Mouse (Mus musculus) MEL (cell line): Measurements from ENCODE around the gene Ccdc63. TPM values are rescaled to one million over a fixed set of nuclear protein-coding genes. Genes with fewer than 3 reads are reported as not detected.
A peak's percentile ranks its signal among the peaks of the same experiment; 100 is the strongest.

Source experiments
- DNase-seq: peaks from one replicate; pipeline ENCODE4 v3.0.0; 2011; ENCODE audit warnings: low read depth, low spot score
- H3K27ac ChIP-seq: 2 replicates; pipeline ENCODE4 v1.5.1; 2012; ENCODE audit warnings: low read depth, mild to moderate bottlenecking, control low read depth, low read length, moderate library complexity; ENCODE audit not compliant: control insufficient read depth
- H3K27me3 ChIP-seq, 2 experiments: fragments of 150-350 bp in 1 of 2; sonication (generic) in 1 of 2; 2 replicates each; pipeline ENCODE4 v1.6.1; 2012; ENCODE audit warnings: low read length in 2 of 2, mild to moderate bottlenecking in 2 of 2, improper control_type of control experiment in 1 of 2, moderate library complexity in 1 of 2; ENCODE audit not compliant: insufficient read depth in 2 of 2, control insufficient read depth in 1 of 2
- H3K36me3 ChIP-seq, 2 experiments: 2 replicates each; pipeline ENCODE4 v1.6.1; 2012 to 2014; ENCODE audit warnings: low read length in 2 of 2, improper control_type of control experiment in 1 of 2, inconsistent platforms in 1 of 2, mild to moderate bottlenecking in 1 of 2; ENCODE audit not compliant: insufficient read depth in 2 of 2, control insufficient read depth in 1 of 2
- H3K4me1 ChIP-seq, 2 experiments: fragments of 150-350 bp in 1 of 2; sonication (generic) in 1 of 2; 2 replicates each; pipeline ENCODE4 v1.6.1; 2012; ENCODE audit warnings: low read length in 2 of 2, improper control_type of control experiment in 1 of 2, mild to moderate bottlenecking in 1 of 2; ENCODE audit not compliant: insufficient read depth in 2 of 2, control insufficient read depth in 1 of 2
- H3K4me3 ChIP-seq, 2 experiments: fragments of 150-350 bp in 1 of 2; sonication (generic) in 1 of 2; 2 replicates each; pipeline ENCODE4 v1.5.1; 2012; ENCODE audit warnings: low read depth in 2 of 2, low read length in 2 of 2, mild to moderate bottlenecking in 2 of 2, moderate library complexity in 2 of 2, control low read depth in 1 of 2, improper control_type of control experiment in 1 of 2; ENCODE audit not compliant: control insufficient read depth in 1 of 2, insufficient read depth in 1 of 2
- H3K79me2 ChIP-seq: 2 replicates; pipeline ENCODE4 v1.6.1; 2012; ENCODE audit warnings: mild to moderate bottlenecking, low read length, moderate library complexity; ENCODE audit not compliant: control insufficient read depth, poor library complexity, insufficient read depth
- H3K9ac ChIP-seq: 2 replicates; pipeline ENCODE4 v1.6.1; 2012; ENCODE audit warnings: low read depth, mild to moderate bottlenecking, control low read depth, low read length, moderate library complexity; ENCODE audit not compliant: control insufficient read depth, poor library complexity, severe bottlenecking
- H3K9me3 ChIP-seq: fragments of 150-350 bp; sonication (generic); replicated peaks from 2 replicates; pipeline ENCODE4 v1.6.1; 2012; ENCODE audit warnings: mild to moderate bottlenecking, low read length, improper control_type of control experiment, moderate library complexity; ENCODE audit not compliant: insufficient read depth
- BHLHE40 ChIP-seq: IDR thresholded peaks from 2 replicates; pipeline ENCODE4 v1.6.1; 2012; ENCODE audit warnings: low read depth, mild to moderate bottlenecking, inconsistent platforms, low read length, improper control_type of control experiment, borderline replicate concordance
- CHD2 ChIP-seq: IDR thresholded peaks from 2 replicates; pipeline ENCODE4 v1.6.1; 2011; ENCODE audit warnings: low read length, improper control_type of control experiment
- CTCF ChIP-seq, 3 experiments: IDR thresholded peaks in 2 of 3; conservative IDR thresholded peaks in 1 of 3; 2 replicates each; pipeline ENCODE4 v1.5.1; 2011 to 2012; ENCODE audit warnings: low read length in 3 of 3, low read depth in 2 of 3, mild to moderate bottlenecking in 2 of 3, improper control_type of control experiment in 1 of 3, inconsistent platforms in 1 of 3, mixed read lengths in 1 of 3, moderate library complexity in 1 of 3; ENCODE audit not compliant: control insufficient read depth in 1 of 3, insufficient read depth in 1 of 3, poor library complexity in 1 of 3, severe bottlenecking in 1 of 3
- ELF1 ChIP-seq: IDR thresholded peaks from 2 replicates; pipeline ENCODE4 v1.6.1; 2014; ENCODE audit warnings: low read depth, mild to moderate bottlenecking, inconsistent platforms, low read length, improper control_type of control experiment, moderate library complexity
- EP300 ChIP-seq, 2 experiments: IDR thresholded peaks; 2 replicates each; pipeline ENCODE4 v1.6.1; 2011; ENCODE audit warnings: improper control_type of control experiment in 2 of 2, low read length in 2 of 2, low read depth in 1 of 2, mild to moderate bottlenecking in 1 of 2
- ETS1 ChIP-seq: IDR thresholded peaks from 2 replicates; pipeline ENCODE4 v1.6.1; 2012; ENCODE audit warnings: low read depth, mild to moderate bottlenecking, inconsistent platforms, low read length, improper control_type of control experiment, moderate library complexity
- GATA1 ChIP-seq: IDR thresholded peaks from 2 replicates; pipeline ENCODE4 v1.6.1; 2011; ENCODE audit warnings: low read depth, low read length, improper control_type of control experiment
- JUND ChIP-seq: IDR thresholded peaks from 2 replicates; pipeline ENCODE4 v1.6.1; 2011; ENCODE audit warnings: low read depth, mild to moderate bottlenecking, improper control_type of control experiment, low read length
- MAX ChIP-seq: IDR thresholded peaks from 2 replicates; pipeline ENCODE4 v1.6.1; 2011; ENCODE audit warnings: low read length, improper control_type of control experiment
- MEF2A ChIP-seq: IDR thresholded peaks from 2 replicates; pipeline ENCODE4 v1.6.1; 2014; ENCODE audit warnings: low read depth, mild to moderate bottlenecking, inconsistent platforms, low read length, improper control_type of control experiment; ENCODE audit not compliant: poor library complexity, insufficient replicate concordance, severe bottlenecking; ENCODE audit errors: extremely low read depth
- MXI1 ChIP-seq: IDR thresholded peaks from 2 replicates; pipeline ENCODE4 v1.6.1; 2011; ENCODE audit warnings: mild to moderate bottlenecking, low read depth, low read length, improper control_type of control experiment
- NRF1 ChIP-seq: IDR thresholded peaks from 2 replicates; pipeline ENCODE4 v1.6.1; 2014; ENCODE audit warnings: low read depth, mild to moderate bottlenecking, inconsistent platforms, low read length, improper control_type of control experiment, moderate library complexity; ENCODE audit not compliant: poor library complexity, insufficient read depth, severe bottlenecking
- TAL1 ChIP-seq: IDR thresholded peaks from 2 replicates; pipeline ENCODE4 v1.6.1; 2012; ENCODE audit warnings: mild to moderate bottlenecking, inconsistent platforms, low read length, moderate library complexity, mixed read lengths
- TBP ChIP-seq: IDR thresholded peaks from 2 replicates; pipeline ENCODE4 v1.8.0; 2011; ENCODE audit warnings: low read depth, low read length, improper control_type of control experiment
- TCF12 ChIP-seq: IDR thresholded peaks from 2 replicates; pipeline ENCODE4 v1.6.1; 2014; ENCODE audit warnings: low read depth, mild to moderate bottlenecking, inconsistent platforms, low read length, improper control_type of control experiment, moderate library complexity
- USF1 ChIP-seq: IDR thresholded peaks from 2 replicates; pipeline ENCODE4 v1.6.1; 2014; ENCODE audit warnings: low read depth, mild to moderate bottlenecking, inconsistent platforms, low read length, improper control_type of control experiment, moderate library complexity
- USF2 ChIP-seq, 2 experiments: IDR thresholded peaks; 2 replicates each; pipeline ENCODE4 v1.6.1; 2011 to 2012; ENCODE audit warnings: improper control_type of control experiment in 2 of 2, low read length in 2 of 2, borderline replicate concordance in 1 of 2, inconsistent platforms in 1 of 2, low read depth in 1 of 2, mild to moderate bottlenecking in 1 of 2; ENCODE audit not compliant: insufficient read depth in 1 of 2
- ZC3H11A ChIP-seq: IDR thresholded peaks from 2 replicates; pipeline ENCODE4 v1.6.1; 2012; ENCODE audit warnings: low read depth, mild to moderate bottlenecking, inconsistent platforms, low read length, improper control_type of control experiment
- ZKSCAN1 ChIP-seq: IDR thresholded peaks from 2 replicates; pipeline ENCODE4 v1.6.1; 2012; ENCODE audit warnings: low read depth, mild to moderate bottlenecking, inconsistent platforms, low read length, improper control_type of control experiment, moderate library complexity
- ZMIZ1 ChIP-seq: IDR thresholded peaks from 2 replicates; pipeline ENCODE4 v1.6.1; 2012; ENCODE audit warnings: low read depth, mild to moderate bottlenecking, inconsistent platforms, low read length, improper control_type of control experiment, moderate library complexity
- ZNF384 ChIP-seq: IDR thresholded peaks from 2 replicates; pipeline ENCODE4 v1.6.1; 2012; ENCODE audit warnings: low read depth, mild to moderate bottlenecking, inconsistent platforms, low read length, improper control_type of control experiment
- polyA plus RNA-seq, 2 experiments: library from polyadenylated mRNA; stranded (reverse) in 1 of 2; unstranded in 1 of 2; fragments of >175 nt in 1 of 2; fragments of >200 nt in 1 of 2; gene quantifications; 2 replicates each; pipeline versions ENCODE4 v1.2.1 to v1.2.4; 2012; ENCODE audit warnings: low replicate concordance in 2 of 2, low read depth in 1 of 2; ENCODE audit not compliant: insufficient read length in 2 of 2, insufficient read depth in 1 of 2, missing spikeins in 1 of 2
- total RNA-seq: library from RNA; depleted of rRNA; stranded (reverse); fragments of 300-350 nt; gene quantifications from 2 replicates; pipeline ENCODE4 v1.2.3, GENCODE M21; 2012

Gene Ccdc63
- total and polyA plus RNA-seq, 3 experiments, result 1.6 to 4.7 TPM; not detected in 1

- Histone ChIP-seq H3K79me2 (no peaks in the 10 kb centered on the region; the same call in 1 of the 2 replicates), H3K9me3 (no peaks in the 10 kb centered on the region), H3K27me3 (no peaks in the 10 kb centered on the region), H3K36me3 (peaks cover 0 to 18% of the 10 kb centered on the region in 2 experiments; a peak in 2 of 4 replicates), H3K4me3 (peak overlapping the region; percentile 52 to 68), H3K27ac (peak overlapping the region; percentile 97), H3K9ac (peak overlapping the region; percentile 87), H3K4me1 (peaks cover 11 to 36% of the 10 kb centered on the region in 2 experiments)
- TF ChIP-seq MXI1 (no peak), EP300 (IDR thresholded peaks at IDR 0.05; ENCODE audit: low read depth in 1 of 2, low read length in 2 of 2) (0 out of 4 replicates have a peak, but pooled peaks of 1 of the 2 experiments have one; percentile 9), MAX (peak; percentile 55; the same call in 1 of the 2 replicates), GATA1 (no peak), JUND (no peak), MEF2A (no peak), ZKSCAN1 (no peak), TBP (0 out of 2 replicates have a peak, but pooled peaks have one; percentile 11), CTCF (IDR thresholded peaks at IDR 0.05 in 2 of 3, conservative IDR thresholded peaks at IDR 0.05 in 1 of 3; ENCODE audit: control insufficient read depth in 1 of 3, insufficient read depth in 1 of 3, low read depth in 2 of 3, low read length in 3 of 3, poor library complexity in 1 of 3, severe bottlenecking in 1 of 3) (no peak; a peak in 1 of 6 replicates), ELF1 (peak; percentile 31; the same call in 1 of the 2 replicates), TCF12 (0 out of 2 replicates have a peak, but pooled peaks have one; percentile 24), NRF1 (no peak), ZC3H11A (no peak), USF2 (IDR thresholded peaks at IDR 0.05; ENCODE audit: borderline replicate concordance in 1 of 2, insufficient read depth in 1 of 2, low read depth in 1 of 2, low read length in 2 of 2) (no peak), BHLHE40 (no peak), USF1 (0 out of 2 replicates have a peak, but pooled peaks have one; percentile 14), ZNF384 (no peak), ETS1 (0 out of 2 replicates have a peak, but pooled peaks have one; percentile 5), TAL1 (no peak), CHD2 (0 out of 2 replicates have a peak, but pooled peaks have one; percentile 9), ZMIZ1 (no peak)
- DNase-seq, result peak; percentile 66
These were observed 10.2 kb downstream of the Ccdc63 start for GRCm38 (mm10) chr5:122130341-122130998.
